Mouse (Mus musculus) midbrain, embryonic 16.5 days (tissue): ENCODE measurements at regions not wholly inside any gene's neighbourhood (a gene's known extent, or its start where the extent isn't known, plus 50 kb on each side); places are given as distances from the start of the nearest gene placed in this dataset.

Source experiments
- ATAC-seq: fragments of 200-750 bp; cut with Nextera tagmentation; 2 replicates; pipeline ENCODE4 v1.8.0; 2017; ENCODE audit warnings: moderate TSS enrichment
- H3K27ac ChIP-seq: fragments of 300-500 bp; sonication (generic); 2 replicates; pipeline ENCODE4 v1.5.1; 2014; ENCODE audit warnings: mild to moderate bottlenecking, low read length, mixed read lengths
- H3K27me3 ChIP-seq: fragments of 300-500 bp; sonication (generic); 2 replicates; pipeline ENCODE4 v1.6.1; 2014; ENCODE audit warnings: low read depth, low read length, mixed read lengths; ENCODE audit not compliant: control insufficient read depth, insufficient read depth
- H3K36me3 ChIP-seq: fragments of 300-500 bp; sonication (generic); 2 replicates; pipeline ENCODE4 v1.6.1; 2014; ENCODE audit warnings: mild to moderate bottlenecking, low read length, moderate library complexity, mixed read lengths; ENCODE audit not compliant: control insufficient read depth, insufficient read depth
- H3K4me1 ChIP-seq: fragments of 300-500 bp; sonication (generic); 2 replicates; pipeline ENCODE4 v1.6.1; 2014; ENCODE audit warnings: mild to moderate bottlenecking, low read length, mixed read lengths; ENCODE audit not compliant: control insufficient read depth, insufficient read depth
- H3K4me2 ChIP-seq: fragments of 300-500 bp; sonication (generic); 2 replicates; pipeline ENCODE4 v1.6.1; 2014; ENCODE audit warnings: mild to moderate bottlenecking, low read length, mixed read lengths
- H3K4me3 ChIP-seq: fragments of 300-500 bp; sonication (generic); 2 replicates; pipeline ENCODE4 v1.5.1; 2014; ENCODE audit warnings: low read depth, mild to moderate bottlenecking, low read length, moderate library complexity, mixed read lengths
- H3K9ac ChIP-seq: fragments of 300-500 bp; sonication (generic); 2 replicates; pipeline ENCODE4 v1.6.1; 2014; ENCODE audit warnings: low read depth, low read length, mixed read lengths
- H3K9me3 ChIP-seq: fragments of 300-500 bp; sonication (generic); replicated peaks from 2 replicates; pipeline ENCODE4 v1.6.1; 2014; ENCODE audit warnings: mild to moderate bottlenecking, low read length, mixed read lengths; ENCODE audit not compliant: control insufficient read depth, poor library complexity, severe bottlenecking
- WGBS: fragments of 180-500 bp; shearing (Covaris S2); extraction: QIAGEN DNeasy Blood & Tissue Kit; methylation state at CpG from one replicate; pipeline ENCODE4 v1.1.7; 2014; 5-methylcytosine and 5-hydroxymethylcytosine counted together

GRCm38 (mm10) chr1:155472112-155472955 lies 55.1 kb upstream of the Xpr1 start:
- WGBS: 63% methylated on average over 11 of the region's 11 CpGs
- Histone ChIP-seq H3K9ac (no peak overlapping the region), H3K36me3 (no peaks in the 10 kb centered on the region), H3K9me3 (no peaks in the 10 kb centered on the region), H3K4me3 (no peak overlapping the region), H3K27ac (peak overlapping the region; percentile 40), H3K4me1 (peaks cover 8% of the 10 kb centered on the region), H3K4me2 (no peak overlapping the region), H3K27me3 (no peaks in the 10 kb centered on the region)
- no peak for ATAC-seq

DNA sequence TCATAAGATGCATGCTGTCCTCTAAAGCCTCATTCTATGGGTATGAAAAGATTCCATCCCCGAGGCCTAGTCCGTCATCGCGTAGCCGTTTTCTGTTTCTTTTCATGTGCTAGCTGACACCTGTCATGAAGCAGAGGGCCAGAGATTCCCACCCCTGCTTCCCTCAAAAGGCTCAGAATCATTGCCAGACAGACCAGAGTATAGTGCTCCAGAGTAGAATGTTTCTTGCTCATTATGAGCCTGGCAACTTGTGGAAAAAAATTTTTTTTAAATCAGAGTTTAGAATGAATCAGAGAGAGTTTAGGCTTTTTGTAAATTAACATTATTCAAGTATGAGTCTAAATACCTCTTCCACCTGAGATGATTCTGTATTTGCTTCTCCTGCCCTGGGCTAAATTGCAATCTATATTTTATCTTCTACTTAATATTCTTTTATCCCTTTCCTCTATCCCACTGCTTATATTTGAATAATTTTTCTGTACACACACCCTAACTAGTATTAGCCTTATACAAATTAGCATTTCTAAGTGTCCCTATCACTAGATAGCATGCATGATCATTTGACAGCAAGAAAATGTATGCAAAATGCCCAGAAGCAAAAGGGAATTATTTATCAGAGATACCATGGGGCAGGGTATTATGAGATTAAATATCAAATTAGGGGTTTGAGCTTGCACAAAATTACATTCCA lies 55.9 kb upstream of the Xpr1 start:
- Histone ChIP-seq H3K9ac (no peak overlapping the region), H3K9me3 (no peaks in the 10 kb centered on the region), H3K27me3 (no peaks in the 10 kb centered on the region), H3K27ac (peak overlapping the region; percentile 40), H3K4me2 (no peak overlapping the region), H3K4me1 (peaks cover 8% of the 10 kb centered on the region), H3K4me3 (no peak overlapping the region), H3K36me3 (no peaks in the 10 kb centered on the region)
- peak; percentile 75; the same call in 1 of the 2 replicates for ATAC-seq
- 25% methylated on average over 5 of the region's 5 CpGs for WGBS

DNA sequence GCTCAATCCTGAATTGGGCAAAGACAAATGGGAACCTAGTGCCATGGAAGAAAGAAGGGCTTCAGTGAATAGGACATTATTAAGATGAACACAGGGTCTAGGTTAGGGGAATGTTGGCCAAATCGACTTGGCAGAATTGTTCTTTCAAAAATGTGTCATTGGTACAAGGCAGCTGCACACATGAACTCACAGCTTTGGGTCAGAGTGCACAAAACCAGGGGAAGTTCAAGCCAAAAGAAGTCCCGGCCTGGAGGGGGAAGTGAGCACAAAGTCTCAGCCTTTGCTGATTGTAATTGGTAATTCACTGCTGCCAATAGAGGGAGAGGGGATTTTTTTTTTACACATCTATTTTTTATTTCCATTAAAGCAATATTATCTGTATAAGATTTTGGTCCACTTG lies 57.8 kb upstream of the Xpr1 start:
- Histone ChIP-seq H3K4me1 (peaks cover 8% of the 10 kb centered on the region), H3K4me2 (no peak overlapping the region), H3K27me3 (no peaks in the 10 kb centered on the region), H3K27ac (no peak overlapping the region), H3K9me3 (no peaks in the 10 kb centered on the region), H3K36me3 (no peaks in the 10 kb centered on the region), H3K4me3 (no peak overlapping the region), H3K9ac (no peak overlapping the region)
- no peak for ATAC-seq
- WGBS: 66% methylated on average over 2 of the region's 2 CpGs

- 98% methylated on average over 3 of the region's 3 CpGs for WGBS
- H3K9ac ChIP-seq: no peak overlapping the region
Measured at GRCm38 (mm10) chr1:155476237-155476636, 59.0 kb upstream of the Xpr1 start.

GRCm38 (mm10) chr1:155482148-155482547 lies 64.9 kb upstream of the Xpr1 start:
- no peak for ATAC-seq
- 21% methylated on average over 9 of the region's 9 CpGs for WGBS
- Histone ChIP-seq H3K27ac (peak overlapping the region; percentile 33; the same call in 1 of the 2 replicates), H3K4me1 (peaks cover 15% of the 10 kb centered on the region), H3K9me3 (no peaks in the 10 kb centered on the region), H3K4me3 (no peak overlapping the region), H3K9ac (no peak overlapping the region; the same call in 1 of the 2 replicates), H3K36me3 (no peaks in the 10 kb centered on the region), H3K4me2 (peak overlapping the region; percentile 5), H3K27me3 (no peaks in the 10 kb centered on the region)

More at GRCm38 (mm10) chr1:155476237-155476636, 59.0 kb upstream of the Xpr1 start:
- Histone ChIP-seq H3K4me1 (peaks cover 8% of the 10 kb centered on the region), H3K4me3 (no peak overlapping the region), H3K9me3 (no peaks in the 10 kb centered on the region), H3K36me3 (no peaks in the 10 kb centered on the region), H3K4me2 (no peak overlapping the region), H3K27me3 (no peaks in the 10 kb centered on the region), H3K27ac (no peak overlapping the region)
- no peak for ATAC-seq

DNA sequence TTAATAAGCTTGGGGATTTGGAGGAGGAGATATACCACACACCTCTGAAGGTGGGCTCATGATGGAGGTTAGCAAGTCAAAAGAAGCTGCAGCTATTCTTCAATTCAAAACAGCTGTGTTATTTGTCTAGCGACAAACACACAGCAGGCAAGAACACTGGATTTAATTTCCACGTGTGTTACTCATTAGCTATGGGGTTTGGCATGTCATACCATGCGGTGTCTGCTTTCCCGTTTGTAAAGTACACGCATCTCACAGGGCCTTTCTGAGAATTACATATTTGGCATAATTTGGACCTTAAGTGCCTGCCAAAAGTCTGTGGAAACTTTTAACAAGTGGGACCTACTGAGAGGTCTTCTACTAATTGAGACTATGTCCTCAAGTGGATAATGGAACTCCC lies 65.5 kb upstream of the Xpr1 start:
- H3K9me3 ChIP-seq: no peaks in the 10 kb centered on the region
- no peak overlapping the region for H3K4me3 ChIP-seq
- WGBS: 68% methylated on average over 5 of the region's 5 CpGs
- H3K27ac ChIP-seq: 0 out of 2 replicates have a peak overlapping the region, but pooled peaks have one; percentile 8
- ATAC-seq: peak; percentile 51; the same call in 1 of the 2 replicates
- no peaks in the 10 kb centered on the region for H3K36me3 ChIP-seq
- peaks cover 15% of the 10 kb centered on the region for H3K4me1 ChIP-seq
- H3K4me2 ChIP-seq: peak overlapping the region; percentile 5; the same call in 1 of the 2 replicates
- H3K9ac ChIP-seq: no peak overlapping the region
- no peaks in the 10 kb centered on the region for H3K27me3 ChIP-seq

DNA sequence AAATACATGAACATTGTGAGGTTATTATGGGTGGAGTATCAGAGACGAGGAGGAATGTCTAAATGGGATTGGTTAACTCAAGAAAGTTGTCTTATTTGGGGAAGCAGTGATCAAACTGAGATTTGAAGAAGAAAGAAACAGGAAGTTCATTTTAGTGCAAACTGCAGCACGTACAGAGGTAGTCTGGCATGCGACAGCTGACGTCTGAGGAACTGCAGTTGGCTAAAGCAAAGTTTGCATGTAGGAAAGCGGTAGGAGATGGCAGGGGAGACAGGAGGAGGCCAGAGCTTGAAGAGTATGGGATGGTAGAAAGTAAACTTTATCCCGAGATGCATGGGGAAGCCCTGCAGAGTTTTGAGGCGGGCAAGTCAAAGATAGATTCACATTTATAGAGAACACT lies 66.5 kb upstream of the Xpr1 start:
- H3K4me1 ChIP-seq: peaks cover 16% of the 10 kb centered on the region
- H3K36me3 ChIP-seq: no peaks in the 10 kb centered on the region
- ATAC-seq: no peak
- no peak overlapping the region for H3K9ac ChIP-seq
- H3K4me2 ChIP-seq: no peak overlapping the region
- H3K9me3 ChIP-seq: no peaks in the 10 kb centered on the region
- H3K27me3 ChIP-seq: no peaks in the 10 kb centered on the region
- no peak overlapping the region for H3K4me3 ChIP-seq
- H3K27ac ChIP-seq: no peak overlapping the region
- WGBS: 80% methylated on average over 7 of the region's 7 CpGs

DNA sequence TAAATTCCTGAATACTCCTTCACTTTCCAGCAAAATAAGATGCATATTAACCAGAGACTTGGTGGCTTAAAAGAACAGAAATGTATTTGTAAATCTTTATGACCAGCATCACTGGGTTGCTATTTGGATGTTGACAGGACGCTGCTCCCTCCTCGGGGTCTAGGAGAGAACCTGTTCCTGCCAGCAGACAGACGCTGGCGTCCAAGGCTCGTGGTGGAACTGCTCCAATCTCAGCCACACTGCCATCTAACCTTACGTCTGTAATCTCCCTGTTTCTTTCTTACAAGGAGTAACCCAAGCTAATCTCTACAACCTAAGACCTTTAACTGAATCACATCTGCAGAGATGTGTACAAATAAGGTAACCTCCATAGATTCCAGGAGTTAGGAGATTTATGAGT lies 70.1 kb upstream of the Acbd6 start:
- peaks cover 24% of the 10 kb centered on the region for H3K4me1 ChIP-seq
- ATAC-seq: no peak
- 91% methylated on average over 6 of the region's 6 CpGs for whole genome bisulfite sequencing
- no peak overlapping the region for H3K4me3 ChIP-seq
- H3K9ac ChIP-seq: no peak overlapping the region
- no peaks in the 10 kb centered on the region for H3K9me3 ChIP-seq
- H3K27ac ChIP-seq: no peak overlapping the region
- H3K4me2 ChIP-seq: no peak overlapping the region
- H3K27me3 ChIP-seq: no peaks in the 10 kb centered on the region
- H3K36me3 ChIP-seq: no peaks in the 10 kb centered on the region
